Mouse (Mus musculus): ENCODE measurements around the gene Gm12789.
A peak's percentile ranks its signal among the peaks of the same experiment; 100 is the strongest.
"Not testable (repeated sequence)": the region's sequence is repeated elsewhere in the genome, so short reads cannot be mapped to it uniquely, and the experiment has no call there.

The Gm12789 gene

GRCm38 (mm10) chr4:101986326-101986725 lies at the start of gene Gm12789:
Gm12789 (plus strand) TSS chr4:101986626.
- not testable (repeated sequence) for DNase-seq (ENCODE audit: low read depth, low spot score)

DNA sequence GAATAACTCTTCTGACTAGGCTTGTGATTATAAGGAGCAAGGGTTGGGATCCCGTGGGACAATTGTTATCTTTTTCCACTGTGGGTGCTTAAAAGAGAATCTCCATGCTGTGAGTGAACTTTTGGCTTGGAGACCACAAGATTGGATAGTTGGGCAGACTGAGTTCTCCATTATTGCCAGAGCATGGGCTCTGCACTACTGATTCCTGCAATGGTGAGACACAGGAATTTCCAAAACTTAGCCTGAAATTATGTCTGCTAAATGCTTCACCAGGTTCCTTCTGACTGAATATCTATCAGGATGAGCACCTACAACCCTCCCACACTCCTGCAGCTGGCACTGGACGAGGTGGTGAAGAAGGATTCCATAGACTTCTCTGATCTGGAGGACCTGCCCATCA lies 46.3 kb upstream of the Gm12789 start, which contains the start of gene Gm12794:
Gene Gm12794 (plus strand): TSS at position 301 of the 400 bp plus-strand sequence.
- DNase-seq (ENCODE audit: low read depth, low spot score), result not testable (repeated sequence)

GRCm38 (mm10) chr4:101980949-101981348 lies 5.5 kb upstream of the Gm12789 start, which contains the start of gene Gm12790:
Gm12790 (minus strand) TSS chr4:101981049.
- not testable (repeated sequence) for DNase-seq (ENCODE audit: low read depth, low spot score)

- DNase-seq (ENCODE audit: low read depth, low spot score), result no peak
Observed at GRCm38 (mm10) chr4:101985678-101986077, 748 bp upstream of the Gm12789 start.

DNA sequence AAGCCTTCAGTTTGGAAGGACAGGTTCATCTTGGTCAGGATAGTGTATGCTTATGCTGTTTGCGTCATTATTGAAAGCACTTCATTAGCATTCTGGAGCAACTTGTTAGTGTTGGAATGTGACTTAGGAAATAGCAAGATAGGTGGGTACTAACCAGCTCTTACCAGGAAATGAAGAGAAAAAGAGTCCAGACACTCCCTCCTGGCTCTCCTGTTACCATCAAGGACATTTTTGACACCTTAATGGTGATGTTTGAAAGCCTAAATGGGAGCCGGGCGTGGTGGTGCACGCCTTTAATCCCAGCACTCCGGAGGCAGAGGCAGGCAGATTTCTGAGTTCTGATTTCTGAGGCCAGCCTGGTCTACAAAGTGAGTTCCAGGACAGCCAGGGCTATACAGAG lies 11.0 kb downstream of the Gm12789 start:
- no peak for DNase-seq (ENCODE audit: low read depth, low spot score)

- DNase-seq (ENCODE audit: low read depth, low spot score), result peak; percentile 55
Observed at GRCm38 (mm10) chr4:101998267-101998922, 12.0 kb downstream of the Gm12789 start.

DNA sequence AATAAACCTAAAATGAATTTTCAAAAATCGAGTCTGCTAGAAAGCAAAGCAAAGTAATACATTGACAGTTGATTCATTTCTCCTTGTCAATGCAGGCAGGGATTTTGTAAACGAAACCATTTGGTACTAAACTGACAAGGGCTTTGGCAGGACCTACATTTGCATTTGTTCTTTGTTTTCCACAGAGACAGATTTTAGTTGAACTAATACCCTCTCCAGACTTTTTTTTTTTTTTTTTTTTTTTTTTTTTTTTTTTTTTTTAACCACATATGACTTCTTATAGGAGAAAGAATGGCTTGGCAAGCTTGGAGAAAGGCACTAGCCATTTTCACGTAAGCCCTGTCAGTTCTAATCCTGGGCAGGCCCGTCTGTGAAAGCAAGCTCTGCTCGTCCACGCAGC lies 40.2 kb downstream of the Gm12789 start:
- DNase-seq (ENCODE audit: low read depth, low spot score), result no peak

Measured in A20 (cell line).